Mouse (Mus musculus) heart, embryonic 14.5 days (tissue): Measurements from ENCODE around the gene Mypop. TPM values are rescaled to one million over a fixed set of nuclear protein-coding genes. Genes with fewer than 3 reads are reported as not detected.

Experiments
- ATAC-seq: fragments of 200-750 bp; cut with Nextera tagmentation; 2 replicates; pipeline ENCODE4 v1.8.0; 2017; ENCODE audit warnings: low read depth, moderate TSS enrichment; ENCODE audit not compliant: insufficient number of reproducible peaks, insufficient read depth, low FRiP score
- H3K27ac ChIP-seq, 2 experiments: fragments of 200-500 bp in 1 of 2; fragments of 300-500 bp in 1 of 2; sonication (generic) in 1 of 2; replicated peaks in 1 of 2; 2 replicates each; pipeline ENCODE4 v1.5.1; 2012 to 2014; ENCODE audit warnings: low read depth in 2 of 2, low read length in 2 of 2, control low read depth in 1 of 2, mild to moderate bottlenecking in 1 of 2, mixed read lengths in 1 of 2; ENCODE audit not compliant: control insufficient read depth in 1 of 2, insufficient read depth in 1 of 2
- H3K27me3 ChIP-seq: fragments of 300-500 bp; sonication (generic); 2 replicates; pipeline ENCODE4 v1.6.1; 2014; ENCODE audit warnings: mild to moderate bottlenecking, low read length, control low read depth; ENCODE audit not compliant: control insufficient read depth, insufficient read depth
- H3K36me3 ChIP-seq: fragments of 300-500 bp; sonication (generic); 2 replicates; pipeline ENCODE4 v1.6.1; 2014; ENCODE audit warnings: mild to moderate bottlenecking, control low read depth, low read length, mixed read lengths; ENCODE audit not compliant: control insufficient read depth, insufficient read depth
- H3K4me1 ChIP-seq, 2 experiments: fragments of 200-500 bp in 1 of 2; fragments of 300-500 bp in 1 of 2; sonication (generic) in 1 of 2; 2 replicates each; pipeline ENCODE4 v1.6.1; 2012 to 2014; ENCODE audit warnings: low read length in 2 of 2, control low read depth in 1 of 2, mixed read lengths in 1 of 2; ENCODE audit not compliant: control insufficient read depth in 2 of 2, insufficient read depth in 2 of 2
- H3K4me2 ChIP-seq: fragments of 300-500 bp; sonication (generic); 2 replicates; pipeline ENCODE4 v1.6.1; 2014; ENCODE audit warnings: mild to moderate bottlenecking, low read length
- H3K4me3 ChIP-seq, 2 experiments: fragments of 200-500 bp in 1 of 2; fragments of 300-500 bp in 1 of 2; sonication (generic) in 1 of 2; 2 replicates each; pipeline ENCODE4 v1.5.1; 2012 to 2014; ENCODE audit warnings: low read length in 2 of 2, mild to moderate bottlenecking in 2 of 2, control low read depth in 1 of 2, low read depth in 1 of 2, moderate library complexity in 1 of 2; ENCODE audit not compliant: control insufficient read depth in 1 of 2, insufficient read depth in 1 of 2
- H3K9ac ChIP-seq: fragments of 300-500 bp; sonication (generic); 2 replicates; pipeline ENCODE4 v1.6.1; 2014; ENCODE audit warnings: mild to moderate bottlenecking, low read length
- H3K9me3 ChIP-seq: fragments of 300-500 bp; sonication (generic); 2 replicates; pipeline ENCODE4 v1.6.1; 2016; ENCODE audit warnings: low read length, control low read depth; ENCODE audit not compliant: control insufficient read depth
- WGBS: fragments of 180-500 bp; shearing (Covaris S2); extraction: QIAGEN DNeasy Blood & Tissue Kit; methylation state at CpG from one replicate; pipeline ENCODE4 v1.1.7; 2014; 5-methylcytosine and 5-hydroxymethylcytosine counted together
- polyA plus RNA-seq: library from polyadenylated mRNA; unstranded; fragments of >200 nt; fragmentation: Nextera tagmentation; extraction: Ambion mirVana; gene quantifications from 2 replicates; pipeline ENCODE4 v1.2.1, GENCODE M21; 2014

Gene Mypop
- polyA plus RNA-seq, 1 experiment from 2014 or later = 1.6 TPM

DNA sequence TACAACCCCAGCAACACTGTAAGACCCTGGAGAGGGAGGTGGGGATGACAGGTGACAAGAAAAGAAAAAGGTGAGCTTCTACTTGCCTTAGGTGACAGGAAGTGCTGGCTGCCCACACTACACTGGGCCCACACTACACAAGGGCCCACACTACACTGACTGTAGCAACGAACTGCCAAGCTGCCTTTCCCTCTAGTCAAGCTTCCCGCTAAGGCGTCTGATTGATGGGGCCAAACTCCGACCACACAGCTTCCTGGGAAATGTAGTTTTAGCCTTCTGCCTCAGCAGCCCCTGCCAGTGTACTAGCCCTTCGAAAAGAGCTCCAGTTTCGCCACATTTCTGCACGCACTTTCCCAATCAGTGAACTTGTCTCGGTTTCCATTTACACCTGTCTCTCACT is 23.4 kb upstream of the Mypop start:
- H3K4me2 ChIP-seq = no peak overlapping the region
- 12% methylated on average over 8 of the region's 8 CpGs for whole genome bisulfite sequencing
- no peak for ATAC-seq
- H3K4me3 ChIP-seq = no peak overlapping the region
- no peak overlapping the region for H3K9ac ChIP-seq
- peaks cover 35% of the 10 kb centered on the region for H3K27me3 ChIP-seq
- no peak overlapping the region for H3K27ac ChIP-seq
- H3K4me1 ChIP-seq = peaks cover 0 to 6% of the 10 kb centered on the region in 2 experiments; a peak in 3 of 4 replicates
- H3K36me3 ChIP-seq = no peaks in the 10 kb centered on the region
- H3K9me3 ChIP-seq = no peaks in the 10 kb centered on the region

DNA sequence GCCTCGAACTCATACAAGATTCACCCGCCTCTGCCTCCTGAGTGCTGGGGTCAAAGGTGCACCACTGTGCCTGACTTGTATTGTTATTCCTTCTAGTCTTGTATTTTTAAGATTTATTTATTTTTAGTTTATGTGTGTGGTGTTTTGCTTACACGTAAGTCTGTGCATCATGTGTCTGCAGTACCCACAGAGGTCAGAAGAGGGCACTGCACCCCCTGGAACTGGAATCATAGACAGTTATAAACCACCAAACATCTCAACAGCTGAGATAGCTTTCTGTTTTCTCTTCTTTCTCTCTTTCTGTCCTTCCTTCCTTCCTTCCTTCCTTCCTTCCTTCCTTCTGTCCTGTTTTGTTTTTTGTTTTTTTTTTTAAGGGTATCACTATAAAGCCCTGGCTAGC is 20.1 kb upstream of the Mypop start:
- Histone ChIP-seq H3K4me2 (no peak overlapping the region), H3K4me1 (no peaks in the 10 kb centered on the region), H3K36me3 (no peaks in the 10 kb centered on the region), H3K27ac (no peak overlapping the region), H3K9me3 (no peaks in the 10 kb centered on the region), H3K4me3 (no peak overlapping the region), H3K27me3 (peaks cover 3% of the 10 kb centered on the region), H3K9ac (no peak overlapping the region)
- WGBS = 79% methylated on average over 3 of the region's 3 CpGs
- no peak for ATAC-seq

DNA sequence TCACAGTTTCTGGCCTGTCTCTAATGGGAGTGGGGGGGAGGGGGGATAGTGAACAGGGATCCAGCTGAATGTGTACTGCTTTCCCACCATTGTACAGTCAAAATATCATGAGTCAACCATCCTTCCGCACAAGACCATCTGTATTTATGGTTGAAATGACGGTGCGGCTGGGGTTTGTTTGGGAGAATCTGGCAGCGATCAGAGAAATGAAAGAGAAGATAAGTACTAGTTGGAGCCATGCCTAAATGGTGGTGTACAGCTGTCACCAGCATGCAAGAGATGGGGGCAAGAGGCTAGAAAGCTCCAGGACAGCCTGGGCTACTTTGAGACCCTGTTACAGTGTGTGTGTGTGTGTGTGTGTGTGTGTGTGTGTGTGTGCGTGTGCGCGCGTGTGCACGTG is 12.7 kb upstream of the Mypop start:
- no peaks in the 10 kb centered on the region for H3K4me1 ChIP-seq
- H3K27ac ChIP-seq = no peak overlapping the region
- WGBS = 83% methylated on average over 9 of the region's 9 CpGs
- H3K27me3 ChIP-seq = no peaks in the 10 kb centered on the region
- no peak overlapping the region for H3K9ac ChIP-seq
- no peaks in the 10 kb centered on the region for H3K36me3 ChIP-seq
- ATAC-seq = no peak
- no peak overlapping the region for H3K4me2 ChIP-seq
- no peak overlapping the region for H3K4me3 ChIP-seq
- no peaks in the 10 kb centered on the region for H3K9me3 ChIP-seq

- no peak for ATAC-seq
- H3K9ac ChIP-seq = no peak overlapping the region
- peaks cover 7% of the 10 kb centered on the region; the same call in 1 of the 2 replicates for H3K27me3 ChIP-seq
- no peak overlapping the region for H3K4me2 ChIP-seq
- H3K9me3 ChIP-seq = no peaks in the 10 kb centered on the region
- 46% methylated on average over 2 of the region's 2 CpGs for WGBS
- H3K4me3 ChIP-seq = no peak overlapping the region
- H3K36me3 ChIP-seq = no peaks in the 10 kb centered on the region
- no peak overlapping the region for H3K27ac ChIP-seq
- peaks cover 5 to 8% of the 10 kb centered on the region in 2 experiments for H3K4me1 ChIP-seq
These were observed 4.5 kb upstream of the Mypop start for GRCm38 (mm10) chr7:18986503-18986902.

DNA sequence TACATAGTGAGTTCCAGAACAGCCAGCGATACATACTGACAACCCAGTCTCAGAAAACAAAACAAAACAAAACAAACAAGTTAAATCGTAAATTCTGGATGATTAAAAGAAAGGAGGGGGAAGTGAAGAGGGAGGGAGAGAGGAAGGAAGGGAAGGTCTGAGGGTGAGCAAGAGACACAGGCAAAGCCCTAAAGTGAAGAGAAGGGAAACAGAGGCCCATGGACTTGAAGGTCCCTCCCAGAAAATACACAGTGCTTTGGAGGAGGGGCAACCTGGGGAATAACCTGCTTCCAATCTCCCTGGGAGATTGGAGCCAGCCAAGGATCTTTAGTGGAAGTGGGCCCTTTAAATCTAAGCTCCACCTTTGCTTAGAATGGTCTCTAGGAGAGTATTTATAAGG is 3.9 kb upstream of the Mypop start, which contains the start of gene Nanos2:
Gene Nanos2 (plus strand): TSS at position 301 of the 400 bp plus-strand sequence.
- Histone ChIP-seq H3K27ac (no peak within 1 kb of the TSS), H3K4me2 (no peak within 1 kb of the TSS), H3K27me3 (peaks cover 13% of the 10 kb centered on the region), H3K36me3 (no peaks in the 10 kb centered on the region), H3K9ac (no peak within 1 kb of the TSS), H3K4me1 (peaks cover 5 to 14% of the 10 kb centered on the region in 2 experiments), H3K9me3 (no peaks in the 10 kb centered on the region), H3K4me3 (no peak within 1 kb of the TSS)
- WGBS = 77% methylated on average over 2 of the region's 2 CpGs
- no peak for ATAC-seq

GRCm38 (mm10) chr7:18987747-18988146 is 3.3 kb upstream of the Mypop start:
- no peak for ATAC-seq
- WGBS = 58% methylated on average over 13 of the region's 13 CpGs
- peaks cover 5 to 18% of the 10 kb centered on the region in 2 experiments for H3K4me1 ChIP-seq
- no peak overlapping the region for H3K9ac ChIP-seq
- H3K9me3 ChIP-seq = no peaks in the 10 kb centered on the region
- no peak overlapping the region for H3K4me3 ChIP-seq
- H3K27me3 ChIP-seq = peaks cover 19% of the 10 kb centered on the region
- H3K4me2 ChIP-seq = no peak overlapping the region
- H3K27ac ChIP-seq = no peak overlapping the region
- no peaks in the 10 kb centered on the region for H3K36me3 ChIP-seq

- Histone ChIP-seq H3K9ac (no peak overlapping the region), H3K4me3 (no peak overlapping the region), H3K36me3 (no peaks in the 10 kb centered on the region), H3K4me1 (peaks cover 5 to 18% of the 10 kb centered on the region in 2 experiments), H3K27me3 (peaks cover 26% of the 10 kb centered on the region), H3K4me2 (no peak overlapping the region), H3K9me3 (no peaks in the 10 kb centered on the region), H3K27ac (no peak overlapping the region)
- ATAC-seq = no peak
- WGBS = 63% methylated on average over 6 of the region's 6 CpGs
These were observed 2.3 kb upstream of the Mypop start for GRCm38 (mm10) chr7:18988780-18989179.

DNA sequence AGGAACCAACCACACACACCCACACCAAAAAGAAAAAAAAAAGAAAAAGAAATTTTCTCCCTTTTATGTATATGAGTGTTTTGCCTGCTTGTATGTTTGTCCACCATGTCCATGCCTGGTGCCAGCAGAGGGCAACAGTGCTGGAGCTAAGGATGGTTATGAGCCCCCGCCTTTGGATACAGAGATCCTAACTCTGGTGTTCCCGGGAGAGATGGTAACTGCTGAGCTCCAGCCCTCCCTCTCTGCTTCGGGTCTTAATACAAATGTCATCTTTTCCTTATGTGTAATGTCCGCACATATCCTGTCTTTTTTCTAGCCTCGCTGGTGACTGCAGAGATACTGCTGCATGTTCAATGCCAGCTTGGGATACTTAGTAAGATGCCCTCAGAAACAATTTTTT is 1.1 kb upstream of the Mypop start:
- peaks cover 5 to 18% of the 10 kb centered on the region in 2 experiments for H3K4me1 ChIP-seq
- H3K4me2 ChIP-seq = peak overlapping the region; percentile 77
- ATAC-seq = no peak
- H3K4me3 ChIP-seq = peak overlapping the region; percentile 42 to 45; a peak in 3 of 4 replicates
- H3K36me3 ChIP-seq = no peaks in the 10 kb centered on the region
- peak overlapping the region; percentile 22 to 60; a peak in 3 of 4 replicates for H3K27ac ChIP-seq
- H3K27me3 ChIP-seq = peaks cover 26% of the 10 kb centered on the region
- no peaks in the 10 kb centered on the region for H3K9me3 ChIP-seq
- WGBS = 12% methylated on average over 5 of the region's 5 CpGs
- no peak overlapping the region for H3K9ac ChIP-seq
